Mouse (Mus musculus): Measurements from ENCODE around the gene Hist1h3c.

DNA sequence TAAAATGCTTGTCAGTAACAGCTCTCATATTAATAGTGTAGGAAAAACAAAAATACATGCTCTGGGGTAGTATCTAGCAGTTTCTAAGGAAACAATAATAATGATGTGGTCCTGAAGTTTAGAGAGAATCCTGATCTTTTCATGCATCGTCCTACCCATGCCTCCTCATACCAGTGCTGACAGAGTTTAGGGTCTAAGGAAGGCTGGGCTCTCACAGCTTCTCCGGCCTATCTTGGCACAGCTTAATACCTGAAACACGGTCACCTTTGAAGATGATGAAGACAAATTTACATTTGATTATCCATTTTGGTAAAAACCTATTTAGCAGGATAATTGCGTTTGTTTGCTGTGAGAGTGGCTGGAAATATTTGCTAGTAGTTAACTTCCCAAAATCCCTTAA is 1.4 kb downstream of the Hist1h3c start:
- TF ChIP-seq CTCF (IDR thresholded peaks at IDR 0.05; ENCODE audit: low read depth, low read length) (no peak), POLR2A (IDR thresholded peaks at IDR 0.05; ENCODE audit: extremely low read depth, insufficient read depth, low read length) (no peak)
